Mouse (Mus musculus) intestine, embryonic 14.5 days (tissue): ENCODE data around the gene Dcst2. TPM values are rescaled to one million over a fixed set of nuclear protein-coding genes. Genes with fewer than 3 reads are reported as not detected.

Source experiments
- ATAC-seq: fragments of 200-750 bp; cut with Nextera tagmentation; replicated peaks from 2 replicates; pipeline ENCODE4 v1.8.0; 2017; ENCODE audit warnings: low read depth, moderate number of reproducible peaks, moderate TSS enrichment, moderate library complexity; ENCODE audit not compliant: low FRiP score, low TSS enrichment
- DNase-seq: peaks from one replicate; pipeline ENCODE4 v3.0.0-alpha.2; 2018; ENCODE audit warnings: low spot score
- H3K27ac ChIP-seq: fragments of 300-500 bp; sonication (generic); 2 replicates; pipeline ENCODE4 v1.5.1; 2014; ENCODE audit warnings: low read depth, mild to moderate bottlenecking, control low read depth
- H3K27me3 ChIP-seq: fragments of 300-500 bp; sonication (generic); replicated peaks from 2 replicates; pipeline ENCODE4 v1.6.1; 2014; ENCODE audit warnings: low read length, control low read depth; ENCODE audit not compliant: control insufficient read depth, insufficient read depth
- H3K36me3 ChIP-seq: fragments of 300-500 bp; sonication (generic); 2 replicates; pipeline ENCODE4 v1.6.1; 2014; ENCODE audit warnings: low read length, control low read depth; ENCODE audit not compliant: control insufficient read depth, insufficient read depth
- H3K4me1 ChIP-seq: fragments of 300-500 bp; sonication (generic); replicated peaks from 2 replicates; pipeline ENCODE4 v1.6.1; 2014; ENCODE audit warnings: low read length, control low read depth, mixed read lengths; ENCODE audit not compliant: control insufficient read depth, insufficient read depth
- H3K4me2 ChIP-seq: fragments of 300-500 bp; sonication (generic); 2 replicates; pipeline ENCODE4 v1.6.1; 2014; ENCODE audit warnings: low read length
- H3K4me3 ChIP-seq: fragments of 300-500 bp; sonication (generic); 2 replicates; pipeline ENCODE4 v1.5.1; 2014; ENCODE audit warnings: low read depth, low read length, control low read depth, mixed read lengths
- H3K9ac ChIP-seq: fragments of 300-500 bp; sonication (generic); 2 replicates; pipeline ENCODE4 v1.6.1; 2014; ENCODE audit warnings: mild to moderate bottlenecking, low read length
- H3K9me3 ChIP-seq: fragments of 300-500 bp; sonication (generic); 2 replicates; pipeline ENCODE4 v1.6.1; 2016; ENCODE audit warnings: low read length, control low read depth; ENCODE audit not compliant: control insufficient read depth
- WGBS: fragments of 180-500 bp; shearing (Covaris S2); extraction: QIAGEN DNeasy Blood & Tissue Kit; methylation state at CpG from one replicate; pipeline ENCODE4 v1.1.7; 2014; 5-methylcytosine and 5-hydroxymethylcytosine counted together
- polyA plus RNA-seq: library from polyadenylated mRNA; unstranded; fragments of >200 nt; fragmentation: Nextera tagmentation; extraction: Ambion mirVana; gene quantifications from 2 replicates; pipeline ENCODE4 v1.2.1, GENCODE M21; 2014

Dcst2 gene
- polyA plus RNA-seq, 1 experiment from 2014 or later = 0.35 TPM

DNA sequence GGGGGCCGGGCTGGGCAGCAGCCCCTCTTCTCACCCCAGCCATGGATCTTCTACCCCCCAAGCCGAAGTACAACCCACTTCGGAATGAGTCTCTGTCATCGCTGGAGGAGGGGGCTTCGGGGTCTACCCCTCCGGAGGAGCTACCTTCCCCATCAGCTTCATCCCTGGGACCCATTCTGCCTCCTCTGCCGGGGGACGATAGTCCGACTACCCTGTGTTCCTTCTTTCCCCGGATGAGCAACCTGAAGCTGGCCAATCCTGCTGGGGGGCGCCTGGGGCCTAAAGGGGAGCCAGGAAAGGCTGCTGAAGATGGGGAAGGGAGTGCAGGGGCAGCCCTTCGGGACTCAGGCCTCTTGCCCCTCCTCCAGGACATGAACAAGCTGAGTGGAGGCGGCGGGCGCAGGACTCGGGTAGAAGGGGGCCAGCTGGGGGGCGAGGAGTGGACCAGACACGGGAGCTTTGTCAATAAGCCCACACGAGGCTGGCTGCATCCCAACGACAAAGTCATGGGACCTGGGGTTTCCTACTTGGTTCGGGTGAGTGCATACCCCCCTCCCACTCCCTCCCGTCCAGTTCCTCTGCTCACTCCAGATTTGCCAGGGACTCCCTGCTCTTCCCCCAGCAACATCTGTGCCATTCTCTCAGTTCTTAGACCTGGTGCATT is 60.2 kb downstream of the Dcst2 start:
- H3K4me1 ChIP-seq = peaks cover 41% of the 10 kb centered on the region
- peak overlapping the region; percentile 98 for H3K27ac ChIP-seq
- ATAC-seq (no peak), DNase-seq (peak; percentile 61)
- 9% methylated on average over 22 of the region's 22 CpGs for WGBS
- peak overlapping the region; percentile 61 for H3K9ac ChIP-seq
- H3K4me3 ChIP-seq = peak overlapping the region; percentile 53
- no peaks in the 10 kb centered on the region for H3K27me3 ChIP-seq
- H3K36me3 ChIP-seq = peaks cover 28% of the 10 kb centered on the region
- H3K4me2 ChIP-seq = peak overlapping the region; percentile 98
- no peaks in the 10 kb centered on the region for H3K9me3 ChIP-seq

- Histone ChIP-seq H3K27me3 (no peaks in the 10 kb centered on the region), H3K9ac (no peak overlapping the region), H3K27ac (0 out of 2 replicates have a peak overlapping the region, but pooled peaks have one; percentile 14), H3K36me3 (peaks cover 36% of the 10 kb centered on the region), H3K9me3 (no peaks in the 10 kb centered on the region), H3K4me3 (peak overlapping the region; percentile 53), H3K4me1 (peaks cover 38% of the 10 kb centered on the region), H3K4me2 (peak overlapping the region; percentile 98)
- DNase-seq (no peak), ATAC-seq (no peak)
- WGBS = 67% methylated on average over 6 of the region's 6 CpGs
Observed at GRCm38 (mm10) chr3:89422556-89423205, 60.9 kb downstream of the Dcst2 start.

- DNase-seq (no peak), ATAC-seq (no peak)
- Histone ChIP-seq H3K4me3 (no peak overlapping the region), H3K9ac (no peak overlapping the region), H3K4me1 (peaks cover 38% of the 10 kb centered on the region), H3K9me3 (no peaks in the 10 kb centered on the region), H3K36me3 (peaks cover 45% of the 10 kb centered on the region), H3K27me3 (no peaks in the 10 kb centered on the region), H3K4me2 (no peak overlapping the region), H3K27ac (no peak overlapping the region; the same call in 1 of the 2 replicates)
- WGBS = 77% methylated on average over 5 of the region's 5 CpGs
Observed at GRCm38 (mm10) chr3:89424416-89425140, 62.8 kb downstream of the Dcst2 start.

GRCm38 (mm10) chr3:89425141-89425525 is 63.4 kb downstream of the Dcst2 start:
- no peaks in the 10 kb centered on the region for H3K27me3 ChIP-seq
- ATAC-seq (no peak), DNase-seq (no peak)
- H3K9me3 ChIP-seq = no peaks in the 10 kb centered on the region
- WGBS = 84% methylated on average over 5 of the region's 5 CpGs
- H3K4me3 ChIP-seq = no peak overlapping the region
- H3K4me1 ChIP-seq = peaks cover 38% of the 10 kb centered on the region
- peaks cover 45% of the 10 kb centered on the region for H3K36me3 ChIP-seq
- H3K27ac ChIP-seq = no peak overlapping the region
- H3K9ac ChIP-seq = no peak overlapping the region
- H3K4me2 ChIP-seq = no peak overlapping the region

DNA sequence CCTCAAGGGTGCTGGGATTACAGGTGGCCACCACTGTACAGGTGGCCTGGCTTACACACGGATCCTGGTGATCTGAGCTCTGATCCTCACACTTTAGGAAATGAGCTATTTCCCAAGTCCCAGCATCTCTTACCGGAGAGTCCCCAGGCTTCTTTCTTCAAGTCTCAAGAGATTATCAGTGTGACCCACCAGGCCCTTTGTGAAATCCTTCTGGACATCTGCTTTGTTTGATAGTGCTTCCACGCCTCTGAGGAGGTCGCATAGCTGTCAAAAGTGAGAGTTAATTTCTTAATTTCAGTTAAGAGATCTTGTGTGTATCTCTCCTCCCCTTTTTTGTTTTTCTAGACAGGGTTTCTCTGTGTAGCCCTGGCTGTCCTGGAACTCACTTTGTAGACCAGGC is 64.1 kb downstream of the Dcst2 start:
- Histone ChIP-seq H3K27me3 (no peaks in the 10 kb centered on the region), H3K36me3 (peaks cover 45% of the 10 kb centered on the region), H3K9me3 (no peaks in the 10 kb centered on the region), H3K4me1 (peaks cover 32% of the 10 kb centered on the region), H3K27ac (no peak overlapping the region), H3K9ac (no peak overlapping the region), H3K4me2 (no peak overlapping the region), H3K4me3 (no peak overlapping the region)
- DNase-seq = no peak
- WGBS = 90% methylated on average over 4 of the region's 4 CpGs
- ATAC-seq = no peak

Other genes starting within 250 kb of the Dcst2 start
- gene Pklr, start 225.8 kb upstream of the Dcst2 start, polyA plus RNA-seq = 13.3 and 15.8 TPM in 2 replicates
- 1.8 and 2.5 TPM in 2 replicates for gene Hcn3, start 201.8 kb upstream of the Dcst2 start, polyA plus RNA-seq
- gene Clk2, start 197.2 kb upstream of the Dcst2 start, polyA plus RNA-seq = 24.9 and 25.3 TPM in 2 replicates
- gene Scamp3, start 184.5 kb upstream of the Dcst2 start, polyA plus RNA-seq = 98.1 and 101 TPM in 2 replicates
- gene Fam189b, start 178.8 kb upstream of the Dcst2 start, polyA plus RNA-seq = 27.6 and 29.3 TPM in 2 replicates
- gene Gba, start 159.0 kb upstream of the Dcst2 start, polyA plus RNA-seq = 39.2 and 41.0 TPM in 2 replicates
- 19.2 and 19.4 TPM in 2 replicates for gene Thbs3, start 146.8 kb upstream of the Dcst2 start, polyA plus RNA-seq
- 214 and 216 TPM in 2 replicates for gene Mtx1, start 134.9 kb upstream of the Dcst2 start, polyA plus RNA-seq
- gene Muc1, start 132.9 kb upstream of the Dcst2 start, polyA plus RNA-seq = 4.2 and 10.3 TPM in 2 replicates
- 331 and 346 TPM in 2 replicates for gene Krtcap2, start 116.0 kb upstream of the Dcst2 start, polyA plus RNA-seq
- 3.3 and 3.5 TPM in 2 replicates for gene Trim46, start 115.7 kb upstream of the Dcst2 start, polyA plus RNA-seq
- 143 and 188 TPM in 2 replicates for gene Dpm3, start 102.6 kb upstream of the Dcst2 start, polyA plus RNA-seq
- gene Slc50a1, start 91.4 kb upstream of the Dcst2 start, polyA plus RNA-seq = 64.7 and 66.5 TPM in 2 replicates
- 46.2 and 46.6 TPM in 2 replicates for gene Efna1, start 80.8 kb upstream of the Dcst2 start, polyA plus RNA-seq
- 13.2 and 15.3 TPM in 2 replicates for gene Efna3, start 39.0 kb upstream of the Dcst2 start, polyA plus RNA-seq
- gene Efna4, start 23.9 kb upstream of the Dcst2 start, polyA plus RNA-seq = 20.6 and 22.2 TPM in 2 replicates
- gene Adam15, start 12.0 kb upstream of the Dcst2 start, polyA plus RNA-seq = 30.4 and 31.0 TPM in 2 replicates
- 0.15 and 0.34 TPM in 2 replicates for gene Dcst1, start 3.3 kb downstream of the Dcst2 start, polyA plus RNA-seq
- gene Zbtb7b, start 32.8 kb downstream of the Dcst2 start, polyA plus RNA-seq = 4.7 and 5.3 TPM in 2 replicates
- not detected in 2 replicates for gene Lenep, start 40.8 kb downstream of the Dcst2 start, polyA plus RNA-seq
- gene Flad1, start 49.9 kb downstream of the Dcst2 start, polyA plus RNA-seq = 28.3 and 28.7 TPM in 2 replicates
- gene Cks1b, start 56.4 kb downstream of the Dcst2 start, polyA plus RNA-seq = 510 and 525 TPM in 2 replicates
- gene Shc1, start 56.5 kb downstream of the Dcst2 start, polyA plus RNA-seq = 65.1 and 71.4 TPM in 2 replicates
- 40.8 and 45.5 TPM in 2 replicates for gene Pygo2, start 68.2 kb downstream of the Dcst2 start, polyA plus RNA-seq
- gene Pbxip1, start 74.7 kb downstream of the Dcst2 start, polyA plus RNA-seq = 18.8 and 20.3 TPM in 2 replicates
- 60.1 and 63.7 TPM in 2 replicates for gene Pmvk, start 92.6 kb downstream of the Dcst2 start, polyA plus RNA-seq
- gene Kcnn3, start 158.2 kb downstream of the Dcst2 start, polyA plus RNA-seq = 5.6 and 6.3 TPM in 2 replicates